In the genomic region with DNA sequence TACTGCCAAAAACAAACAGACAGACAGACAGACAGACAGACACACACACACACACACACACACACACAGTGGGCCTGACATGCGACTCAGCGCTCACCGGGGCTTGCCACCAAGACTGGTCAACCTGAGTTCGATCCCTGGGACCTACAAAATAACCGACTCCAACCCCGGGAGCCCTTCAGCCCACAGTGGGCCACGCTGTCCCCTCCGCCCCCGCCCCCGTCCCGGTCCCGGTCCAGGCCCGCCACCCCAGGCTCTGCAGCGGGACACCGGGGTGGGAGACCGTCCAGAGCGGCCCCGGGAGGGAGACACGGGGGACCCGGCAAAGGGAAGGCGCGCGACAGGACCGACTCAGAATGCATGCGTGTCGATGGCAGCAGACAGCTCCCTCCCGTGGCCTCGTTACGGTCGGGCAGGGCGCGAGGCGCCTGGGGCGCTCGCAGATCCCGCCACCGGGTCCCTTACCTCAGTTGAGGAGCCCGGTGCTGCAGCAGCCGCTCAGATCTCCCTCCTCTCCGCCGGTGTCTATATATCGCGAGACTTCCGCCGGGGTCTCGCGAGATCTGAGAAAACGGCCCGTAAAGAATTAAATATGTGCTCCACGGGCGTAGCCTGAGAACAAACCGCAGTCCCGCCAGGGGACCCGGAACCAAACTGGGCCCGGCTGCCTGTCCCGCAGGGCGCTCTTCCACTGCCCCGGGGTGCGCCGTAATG, we compare ENCODE assay signal across 7 mouse cellular contexts. TPM values are rescaled to one million over a fixed set of nuclear protein-coding genes. Genes with fewer than 3 reads are reported as not detected.
DNase-seq lines count a peak whose midpoint lies in the region; ATAC-seq lines count a peak whose summit lies in the region.

TSS of gene Mad1l1 (minus strand) at position 511 of the 714 bp plus-strand sequence.
TSS of gene Nudt1 (plus strand) at position 615 of the 714 bp plus-strand sequence.

- under 1% methylated on average over 55 of the region's 60 CpGs for WGBS in embryonic facial prominence, embryonic 11.5 days
- under 1% methylated on average over 60 of the region's 60 CpGs for WGBS in limb, embryonic 10.5 days
- under 1% methylated on average over 60 of the region's 60 CpGs for WGBS in midbrain, embryonic 13.5 days

- H3K4me1 ChIP-seq in embryonic facial prominence, embryonic 11.5 days (ENCODE audit: control insufficient read depth, insufficient read depth, low read length) = no peaks in the 10 kb centered on the region
- H3K4me1 ChIP-seq in limb, embryonic 10.5 days = peaks cover 24% of the 10 kb centered on the region
- peaks cover 22% of the 10 kb centered on the region for H3K4me1 ChIP-seq in midbrain, embryonic 13.5 days (replicated peaks)

- DNase-seq in adrenal gland, postnatal 14 days = peak; percentile 95
- DNase-seq in embryonic facial prominence, embryonic 11.5 days (ENCODE audit: low spot score) = peak; percentile 97
- DNase-seq in kidney, adult 11 months = peak; percentile 95
- peak; percentile 91 for DNase-seq in limb, embryonic 10.5 days (ENCODE audit: low spot score)
- peak; percentile 91 for DNase-seq in spleen, adult 12 weeks (ENCODE audit: low spot score)

- peak within 1 kb of the TSS; percentile 95 for H3K4me3 ChIP-seq in embryonic facial prominence, embryonic 11.5 days (ENCODE audit: low read depth, low read length)
- peak within 1 kb of the TSS; percentile 91 for H3K4me3 ChIP-seq in limb, embryonic 10.5 days
- H3K4me3 ChIP-seq in midbrain, embryonic 13.5 days (replicated peaks) = peak within 1 kb of the TSS; percentile 95

- ATAC-seq in embryonic facial prominence, embryonic 11.5 days (replicated peaks; ENCODE audit: insufficient number of reproducible peaks, low FRiP score, low TSS enrichment, low read depth) = peak; percentile 80
- ATAC-seq in granulocyte monocyte progenitor cell, adult 5-6 weeks (replicated peaks; ENCODE audit: poor library complexity, severe bottlenecking) = peak; percentile 96
- peak; percentile 94 for ATAC-seq in midbrain, embryonic 13.5 days

- H3K27me3 ChIP-seq in embryonic facial prominence, embryonic 11.5 days (ENCODE audit: control insufficient read depth, insufficient read depth, low read length) = no peaks in the 10 kb centered on the region
- no peaks in the 10 kb centered on the region for H3K27me3 ChIP-seq in limb, embryonic 10.5 days (ENCODE audit: low read depth, poor library complexity, severe bottlenecking)
- H3K27me3 ChIP-seq in midbrain, embryonic 13.5 days = no peaks in the 10 kb centered on the region

- H3K4me2 ChIP-seq in embryonic facial prominence, embryonic 11.5 days (ENCODE audit: low read depth, low read length) = peak within 1 kb of the TSS; percentile 69
- H3K4me2 ChIP-seq in midbrain, embryonic 13.5 days (replicated peaks) = peak within 1 kb of the TSS; percentile 79

- peak within 1 kb of the TSS; percentile 44; the same call in 1 of the 2 replicates for H3K27ac ChIP-seq in embryonic facial prominence, embryonic 11.5 days (replicated peaks; ENCODE audit: low read depth, low read length)
- H3K27ac ChIP-seq in limb, embryonic 10.5 days = peak within 1 kb of the TSS; percentile 97
- peak within 1 kb of the TSS; percentile 76 for H3K27ac ChIP-seq in midbrain, embryonic 13.5 days

- no peaks in the 10 kb centered on the region for H3K9me3 ChIP-seq in embryonic facial prominence, embryonic 11.5 days (replicated peaks; ENCODE audit: control insufficient read depth, low read length)
- H3K9me3 ChIP-seq in limb, embryonic 10.5 days (replicated peaks) = no peaks in the 10 kb centered on the region
- H3K9me3 ChIP-seq in midbrain, embryonic 13.5 days = no peaks in the 10 kb centered on the region

- H3K36me3 ChIP-seq in embryonic facial prominence, embryonic 11.5 days (replicated peaks; ENCODE audit: control insufficient read depth, insufficient read depth, low read depth, low read length) = no peaks in the 10 kb centered on the region; the same call in 1 of the 2 replicates
- peaks cover 40% of the 10 kb centered on the region for H3K36me3 ChIP-seq in limb, embryonic 10.5 days
- 0 out of 2 replicates have a peak, but pooled peaks cover 3% of the 10 kb centered on the region for H3K36me3 ChIP-seq in midbrain, embryonic 13.5 days

- peak within 1 kb of the TSS; percentile 98 for H3K9ac ChIP-seq in embryonic facial prominence, embryonic 11.5 days (replicated peaks; ENCODE audit: low read length)
- peak within 1 kb of the TSS; percentile 99 for H3K9ac ChIP-seq in midbrain, embryonic 13.5 days (replicated peaks)

RNA-seq across cellular contexts. Expression of gene Mad1l1, which starts in this region (rescaled TPM):
- 19.1 and 21.5 TPM in 2 replicates for total RNA-seq in adrenal gland, postnatal 14 days (2021)
- 43.7 and 44.2 TPM in 2 replicates for polyA plus RNA-seq in embryonic facial prominence, embryonic 11.5 days (2014; fragmentation: Nextera tagmentation; extraction: Ambion mirVana)
- total RNA-seq in granulocyte monocyte progenitor cell, adult 5-6 weeks (2014; fragmentation: Nextera tagmentation) = 18.3 and 24.4 TPM in 2 replicates
- 53.6 and 61.0 TPM in 2 replicates for total RNA-seq in granulocyte monocyte progenitor cell, adult 5-6 weeks (2017)
- 68.7 and 68.9 TPM in 2 replicates for polyA plus RNA-seq in limb, embryonic 10.5 days (2016; fragmentation: Nextera tagmentation; extraction: Ambion mirVana)
- polyA plus RNA-seq in midbrain, embryonic 13.5 days (2015; fragmentation: Nextera tagmentation; extraction: Ambion mirVana) = 39.7 and 40.7 TPM in 2 replicates

RNA-seq across cellular contexts. Expression of gene Nudt1, which starts in this region (rescaled TPM):
- total RNA-seq in adrenal gland, postnatal 14 days (2021) = 15.9 and 21.1 TPM in 2 replicates
- 44.8 and 54.7 TPM in 2 replicates for polyA plus RNA-seq in embryonic facial prominence, embryonic 11.5 days (2014; fragmentation: Nextera tagmentation; extraction: Ambion mirVana)
- 40.7 and 43.1 TPM in 2 replicates for total RNA-seq in granulocyte monocyte progenitor cell, adult 5-6 weeks (2014; fragmentation: Nextera tagmentation)
- total RNA-seq in granulocyte monocyte progenitor cell, adult 5-6 weeks (2017) = 42.0 and 49.1 TPM in 2 replicates
- polyA plus RNA-seq in limb, embryonic 10.5 days (2016; fragmentation: Nextera tagmentation; extraction: Ambion mirVana) = 66.8 and 71.8 TPM in 2 replicates
- polyA plus RNA-seq in midbrain, embryonic 13.5 days (2015; fragmentation: Nextera tagmentation; extraction: Ambion mirVana) = 28.6 and 31.9 TPM in 2 replicates

Comparison
In these comparisons a context has a peak if more than half of its experiments do, and no peak if none do; other contexts are left out.
1. Peak in every context shown above with its lines: DNase-seq, ATAC-seq, H3K4me3 ChIP-seq and H3K27ac ChIP-seq.
2. H3K27ac ChIP-seq: peak in every context shown above with its lines; median percentile 97 in limb, embryonic 10.5 days; 76 in midbrain, embryonic 13.5 days; 44 in embryonic facial prominence, embryonic 11.5 days.